Mouse (Mus musculus): ENCODE data around the gene Steap4. TPM values are rescaled to one million over a fixed set of nuclear protein-coding genes. Genes with fewer than 3 reads are reported as not detected.
"Not testable (repeated sequence)": the region's sequence is repeated elsewhere in the genome, so short reads cannot be mapped to it uniquely, and the experiment has no call there.

Steap4 gene
- total RNA-seq (2021) = 10 to 100 TPM; 23.7 to 26.6 TPM
- long read RNA-seq, experiment 1, transcript Steap4-201 (5 exons, 3,155 nt) = major isoform, 30 of 32 reads
- long read RNA-seq, experiment 1, partial matches to known transcripts = 0 of 32 reads
- long read RNA-seq, experiment 1, other reads (novel, unspliced or antisense) = 2 of 32 reads
- long read RNA-seq, experiment 2, transcript Steap4-201 (5 exons, 3,155 nt) = major isoform, 13 of 16 reads
- long read RNA-seq, experiment 2, partial matches to known transcripts = 1 of 16 reads
- long read RNA-seq, experiment 2, other reads (novel, unspliced or antisense) = 2 of 16 reads

DNA sequence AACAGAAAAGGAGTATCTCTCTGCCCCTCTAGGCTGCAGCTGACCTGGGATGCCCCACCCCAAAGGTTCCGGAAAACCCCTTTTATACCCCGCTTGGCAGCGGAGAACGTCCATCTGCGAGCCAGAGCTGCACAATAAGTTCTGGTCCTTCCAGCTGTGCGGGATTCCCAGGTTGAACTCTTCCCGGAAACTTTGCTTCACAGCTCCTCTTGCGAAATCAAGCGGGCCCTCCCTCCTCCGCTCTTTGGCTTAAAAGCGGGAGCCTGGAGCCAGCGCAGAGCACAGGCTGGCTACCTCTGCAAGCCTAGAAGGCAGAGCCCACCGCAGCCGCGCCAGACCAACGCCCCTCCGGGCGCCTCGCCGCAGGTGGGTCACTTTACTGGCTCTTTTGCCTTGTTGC lies at the start of gene Steap4:
TSS of gene Steap4 (plus strand) at position 282 of the 400 bp plus-strand sequence.
- DNase-seq = peak; percentile 84 to 88

DNA sequence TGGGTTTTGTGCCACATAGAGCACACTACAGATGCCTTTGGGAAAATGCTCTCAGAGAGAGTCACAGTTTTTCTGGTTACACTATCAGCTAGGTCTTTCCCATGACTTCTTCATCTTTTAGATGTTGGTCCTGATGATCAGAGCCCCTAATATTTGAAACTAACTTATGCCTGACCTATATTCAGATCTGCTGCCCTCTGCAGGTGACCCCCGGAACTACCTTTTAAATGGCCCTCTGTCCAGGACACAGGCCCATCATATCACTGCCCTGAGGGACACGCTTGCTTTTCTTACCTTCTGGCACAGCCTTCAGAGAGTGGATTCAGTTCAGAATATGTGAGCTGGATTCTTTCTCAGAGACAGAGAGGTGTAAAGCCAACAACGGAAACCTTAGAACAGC lies 48.3 kb upstream of the Steap4 start:
- no peak for DNase-seq

DNA sequence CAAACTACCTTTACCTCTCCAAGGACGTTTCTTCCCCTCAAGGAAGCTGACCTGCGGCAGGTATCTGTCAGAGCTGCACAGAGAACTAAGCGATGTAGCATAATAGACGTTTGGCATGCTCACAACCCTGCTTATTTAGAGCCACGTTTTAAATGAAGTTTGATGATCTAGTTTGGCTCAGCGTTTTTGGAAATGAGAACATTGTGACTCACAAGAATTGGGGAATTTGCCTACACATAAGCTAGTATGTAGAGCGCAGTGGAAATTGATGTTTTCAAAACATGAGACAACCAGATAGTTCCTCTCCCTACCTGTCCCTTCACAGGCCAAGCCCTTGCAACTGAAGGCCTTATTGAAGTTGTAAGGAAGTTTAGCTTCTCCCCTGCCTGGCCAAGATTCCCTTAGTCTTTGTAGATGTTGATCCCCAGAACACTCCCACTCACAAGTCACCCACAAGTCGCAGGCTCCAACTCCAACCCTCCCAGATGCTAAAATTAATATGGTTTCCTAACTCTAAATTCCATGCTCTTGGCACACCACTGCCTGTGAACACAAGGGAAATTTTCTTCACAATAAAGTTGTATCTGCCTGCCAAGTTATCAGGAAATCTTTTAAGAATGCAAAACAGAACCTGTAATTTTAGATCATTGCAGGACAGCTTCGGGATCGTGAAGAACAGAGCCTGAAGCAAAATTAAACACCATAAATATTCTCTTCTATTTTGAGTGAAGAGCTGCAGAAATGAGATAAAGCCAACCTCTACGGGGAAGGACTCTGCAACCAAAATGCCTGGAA lies 42.6 kb upstream of the Steap4 start:
- no peak for DNase-seq

DNA sequence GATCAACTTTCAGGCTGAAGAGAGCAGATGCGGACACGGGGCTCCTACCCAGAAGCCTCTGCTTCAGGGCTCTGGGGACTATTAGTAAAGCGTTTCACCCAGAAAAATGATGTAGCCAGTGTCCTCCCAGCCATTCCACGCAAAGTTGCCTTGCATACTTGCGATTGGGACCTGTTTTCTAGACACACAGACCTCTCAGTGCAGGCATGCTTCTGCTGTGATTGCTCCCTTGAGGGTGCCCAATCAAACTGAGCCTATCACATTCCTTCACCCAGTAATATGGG lies 42.0 kb upstream of the Steap4 start:
- DNase-seq = no peak

DNA sequence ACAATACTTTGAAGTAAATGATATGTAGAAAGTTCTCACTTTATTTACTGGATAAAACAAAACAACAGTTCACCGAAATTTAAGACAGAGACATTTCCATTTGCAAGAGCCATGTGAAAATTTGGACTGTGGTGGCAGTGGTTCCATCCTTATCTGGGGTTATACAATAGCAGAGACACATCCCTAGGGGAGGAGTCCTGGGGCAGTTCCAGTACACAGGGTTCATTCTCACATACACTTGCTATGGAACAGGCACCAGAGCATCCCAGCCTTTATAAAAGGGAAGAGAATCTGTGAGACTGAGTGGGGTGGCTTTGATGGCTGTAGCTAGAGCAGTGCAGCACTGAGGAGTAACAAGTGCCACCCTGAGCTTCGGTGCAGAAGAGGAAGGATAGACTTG lies 40.6 kb upstream of the Steap4 start:
- DNase-seq = peak in 1 of 2 experiments; percentile 37

DNA sequence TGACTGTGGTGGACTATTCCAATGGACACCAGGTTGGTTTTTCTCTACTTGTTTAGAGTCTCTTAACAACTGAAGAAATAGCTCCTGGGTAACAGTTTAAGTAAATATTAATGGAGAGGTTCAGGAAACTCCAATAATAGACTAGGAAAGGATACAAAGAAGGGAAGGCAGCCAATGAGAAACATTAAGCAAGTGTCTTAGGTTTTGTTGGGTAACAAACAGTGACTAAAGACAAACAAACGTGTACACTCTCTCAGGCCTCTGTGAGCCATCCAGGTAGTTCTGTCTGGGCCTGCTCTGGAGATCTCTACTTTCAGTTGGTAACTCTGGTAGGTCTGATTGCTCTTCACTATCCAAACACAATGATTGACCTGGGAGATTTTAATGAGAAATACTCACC lies 37.5 kb upstream of the Steap4 start:
- no peak for DNase-seq

DNA sequence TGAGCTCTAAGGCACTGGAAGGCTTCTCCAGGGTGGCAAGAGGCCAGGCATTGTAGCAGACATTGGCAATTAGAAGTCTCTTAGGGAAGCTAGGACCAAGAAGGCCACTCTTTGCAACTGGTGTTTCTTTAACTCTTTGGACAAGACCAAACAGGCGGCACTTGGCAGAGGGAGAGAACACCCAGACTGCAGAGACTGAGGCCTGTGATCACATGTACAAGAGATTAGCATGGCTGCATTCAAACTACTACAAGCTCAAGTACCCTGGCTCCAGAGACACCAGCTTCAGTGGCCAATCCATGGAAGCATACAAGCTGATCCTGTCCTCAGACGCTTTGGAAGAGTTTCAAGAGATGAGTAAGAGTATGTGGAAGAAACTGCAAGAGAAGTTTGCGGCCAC lies 36.6 kb upstream of the Steap4 start:
- no peak for DNase-seq

DNA sequence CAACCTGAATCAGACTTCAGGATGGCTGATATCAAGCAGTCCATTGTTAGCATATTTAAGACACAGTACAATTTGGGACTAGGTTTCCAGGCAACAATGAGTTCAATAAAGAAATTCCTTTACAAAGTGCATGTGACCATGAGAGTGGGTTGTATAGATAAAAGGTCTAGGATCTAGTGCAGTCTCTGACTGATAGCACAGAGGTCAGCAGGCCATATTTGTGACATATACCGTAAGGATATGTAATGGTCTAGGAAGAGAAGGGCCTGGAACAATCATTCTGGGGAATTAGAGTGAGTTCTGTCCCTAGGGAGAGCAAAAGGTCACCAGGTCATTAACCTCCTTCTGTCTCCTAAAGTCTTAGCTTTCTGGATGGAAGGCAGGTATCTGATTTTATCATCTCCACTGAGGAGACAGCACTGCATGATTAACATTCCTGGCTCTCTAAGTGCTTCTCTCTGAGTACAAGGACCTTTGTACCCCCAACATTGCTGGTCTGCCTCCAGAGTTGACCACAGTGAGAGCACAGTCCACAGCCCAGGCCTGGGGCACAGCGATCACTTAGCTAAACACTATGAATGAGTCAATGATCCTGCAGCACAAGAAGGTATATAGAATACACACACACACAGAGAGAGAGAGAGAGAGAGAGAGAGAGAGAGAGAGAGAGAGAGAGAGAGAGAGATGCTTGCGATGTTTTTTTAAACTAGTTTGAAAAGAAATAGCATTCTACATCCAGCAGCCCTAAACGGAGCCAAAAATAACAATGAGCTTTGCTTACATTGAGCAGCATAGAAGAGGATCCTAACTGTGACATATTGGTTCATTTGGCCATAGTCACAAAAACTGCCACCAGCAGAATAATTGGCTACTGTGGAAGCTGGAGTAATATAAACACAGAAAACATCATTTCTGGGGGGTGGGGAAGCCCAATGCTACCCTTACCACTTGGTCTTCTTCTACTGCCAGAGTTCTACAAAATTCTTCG lies 27.7 kb upstream of the Steap4 start:
- no peak for DNase-seq

DNA sequence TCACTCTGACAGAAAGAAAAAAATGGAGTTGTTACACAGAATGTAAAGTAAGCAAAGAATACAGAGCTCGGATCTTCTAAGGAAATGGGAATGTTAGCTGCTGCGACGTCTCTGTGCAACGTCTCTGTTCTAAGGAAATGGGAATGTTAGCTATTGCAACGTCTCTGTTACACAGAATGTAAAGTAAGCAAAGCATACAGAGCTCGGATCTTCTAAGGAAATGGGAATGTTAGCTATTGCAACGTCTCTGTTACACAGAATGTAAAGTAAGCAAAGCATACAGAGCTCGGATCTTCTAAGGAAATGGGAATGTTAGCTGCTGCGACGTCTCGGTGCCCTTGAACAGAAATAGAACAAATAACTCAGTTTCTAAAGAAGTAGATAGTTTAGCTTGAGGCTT lies 26.8 kb upstream of the Steap4 start:
- not testable (repeated sequence) for DNase-seq

DNA sequence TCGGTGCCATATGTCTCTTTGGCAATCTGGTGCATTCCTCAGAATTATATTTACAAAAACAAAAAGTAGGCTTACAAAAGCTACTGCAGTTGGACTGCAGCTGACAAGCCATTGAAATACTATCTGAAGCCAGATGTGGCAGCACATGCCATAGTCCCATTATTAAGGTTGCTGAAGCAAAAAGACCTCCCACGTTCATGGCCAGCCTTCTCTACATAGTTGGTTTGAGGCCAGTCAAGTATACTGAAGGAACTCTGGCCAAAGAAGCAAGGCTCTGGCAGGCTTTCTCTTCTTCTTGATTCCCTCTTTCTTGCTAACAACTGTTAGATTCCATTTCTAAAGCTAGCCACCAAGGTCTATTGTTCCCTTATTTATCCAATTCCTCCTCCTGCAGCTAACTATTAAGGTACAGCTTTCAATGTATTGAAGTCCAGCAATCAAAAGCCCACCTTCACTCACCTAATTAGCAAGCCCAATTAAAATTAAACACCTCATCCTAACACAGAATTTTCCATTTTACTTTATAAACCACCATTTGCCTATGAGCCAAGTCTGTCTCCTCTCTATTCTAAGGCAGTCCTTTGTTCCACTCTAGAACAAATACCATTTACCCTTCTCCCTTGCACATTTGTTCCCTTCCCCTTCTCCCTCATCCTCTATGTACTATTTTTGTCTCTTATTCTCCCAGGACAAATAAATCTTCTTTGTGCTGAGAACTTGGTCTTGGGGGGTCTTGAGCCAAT lies 26.2 kb upstream of the Steap4 start:
- no peak for DNase-seq

DNA sequence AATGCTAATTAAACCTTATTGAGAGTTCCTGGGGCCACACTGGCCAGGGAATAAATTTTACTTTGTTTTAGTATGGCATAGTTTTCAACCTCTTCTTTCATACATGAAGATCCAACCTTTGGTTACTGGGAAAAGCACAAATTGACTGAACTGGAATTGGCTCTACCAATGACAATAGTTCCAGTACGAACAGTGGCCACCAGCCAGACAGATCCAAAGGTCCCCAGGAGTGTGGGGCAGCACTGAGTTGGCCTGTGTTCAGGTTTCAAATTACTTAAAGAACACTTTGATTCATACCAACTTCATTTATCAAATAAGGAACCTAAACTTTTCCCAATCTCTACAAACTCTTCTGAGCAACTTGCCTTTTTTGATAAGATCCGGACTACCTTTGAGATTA lies 5.4 kb upstream of the Steap4 start:
- DNase-seq = no peak

DNA sequence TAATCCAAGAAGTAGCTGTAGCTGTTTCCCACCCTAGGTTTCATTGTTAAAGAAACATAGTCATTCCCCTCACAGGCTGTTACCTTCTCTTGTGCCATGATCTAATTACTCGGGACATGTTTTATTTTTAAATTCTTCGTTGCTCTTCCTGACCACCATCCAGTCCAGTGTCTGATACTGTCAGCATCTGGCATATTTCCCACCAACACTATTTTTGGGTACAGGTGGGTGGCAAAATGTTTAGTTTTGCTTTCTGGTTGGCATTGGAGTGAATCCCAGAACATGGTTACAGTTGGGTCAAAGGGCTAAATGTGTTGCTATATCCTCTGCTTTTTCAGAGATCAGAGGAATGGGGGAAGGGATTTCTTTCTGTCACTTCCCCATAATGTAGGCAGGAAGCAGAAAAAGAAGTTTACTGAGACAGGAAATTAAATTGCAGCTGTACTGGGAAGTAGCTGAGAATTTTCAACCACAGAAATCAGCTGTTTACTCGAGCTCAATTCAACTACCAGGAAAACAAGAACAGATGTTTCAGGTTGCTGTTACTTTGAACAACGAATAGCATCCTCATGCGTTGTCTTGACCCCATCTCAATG lies 4.8 kb upstream of the Steap4 start:
- no peak for DNase-seq

DNA sequence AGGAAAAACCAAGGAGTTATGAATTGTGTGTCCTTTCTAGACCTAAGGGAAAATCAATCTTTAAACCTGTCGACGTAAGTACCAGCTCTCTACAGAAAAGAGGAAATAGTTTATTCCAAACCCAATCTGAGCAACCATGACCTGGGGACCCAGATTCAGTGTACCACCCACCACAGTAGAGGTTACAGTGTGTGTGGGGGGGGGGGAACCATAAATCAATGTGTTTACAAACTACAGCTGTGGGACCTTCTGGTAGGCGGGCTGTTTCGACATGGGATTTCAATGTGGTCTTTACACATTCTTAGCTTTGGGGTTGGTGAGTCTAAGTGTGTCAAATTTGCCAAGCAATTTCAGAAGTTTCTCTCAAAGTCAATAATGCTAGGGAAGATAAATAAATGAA lies 2.2 kb upstream of the Steap4 start:
- DNase-seq = no peak

DNA sequence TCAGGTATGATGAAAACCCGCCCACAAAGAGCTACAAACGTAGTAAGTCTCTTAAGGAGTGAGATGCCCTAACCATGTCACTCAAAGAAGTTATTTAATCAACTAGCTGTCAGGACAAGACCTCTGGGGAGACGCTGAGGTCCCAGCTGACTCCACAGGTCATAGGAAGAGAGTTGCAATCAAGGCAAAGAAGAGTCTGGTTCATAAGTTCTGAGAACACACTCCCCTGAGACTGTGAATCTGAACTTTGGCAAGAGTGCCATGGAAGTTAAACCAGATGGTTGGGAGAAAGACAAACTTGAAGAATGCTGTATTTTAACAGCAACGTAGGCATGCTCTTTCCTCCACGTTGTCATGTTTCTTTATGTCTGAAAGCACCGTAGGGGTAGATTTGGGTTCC lies 971 bp upstream of the Steap4 start:
- peak in 1 of 2 experiments; percentile 14 for DNase-seq

DNA sequence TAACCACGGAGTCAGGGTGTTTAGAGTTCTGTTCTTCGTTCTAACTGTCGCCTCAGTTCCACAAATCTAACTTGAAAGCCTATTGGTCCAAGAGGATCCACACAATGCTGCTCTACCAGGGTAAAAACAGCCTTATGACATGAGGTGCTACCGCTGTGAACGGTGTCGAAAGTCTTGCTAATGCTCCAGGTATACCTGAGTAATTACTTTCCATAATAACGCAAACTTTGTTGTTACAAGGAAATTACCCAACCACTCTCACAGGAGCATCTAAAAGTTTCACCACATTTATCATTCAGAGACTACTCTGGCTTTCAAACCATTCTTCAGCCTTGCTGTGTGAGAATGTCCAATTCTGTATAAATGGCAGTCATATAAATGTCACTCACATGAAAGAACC lies 856 bp downstream of the Steap4 start:
- no peak for DNase-seq

DNA sequence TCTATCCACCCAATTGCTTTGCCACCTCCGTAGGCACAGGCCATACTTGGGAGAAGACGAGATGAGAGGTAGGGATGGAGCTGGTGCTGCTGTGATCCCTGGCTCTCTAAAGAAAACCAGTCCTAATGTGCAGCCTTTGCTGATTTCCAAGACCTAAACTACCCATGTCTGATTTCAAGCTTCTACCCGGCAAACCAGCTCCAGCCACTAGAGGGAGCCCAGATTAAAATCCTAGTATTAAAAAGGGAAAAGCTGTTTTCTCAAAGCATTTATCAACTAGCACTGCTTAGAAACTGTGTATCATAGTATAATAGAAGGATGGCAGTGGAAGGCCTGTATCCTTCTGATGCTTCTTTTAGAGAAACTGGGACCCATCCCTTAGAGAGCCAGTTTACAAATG lies 5.0 kb downstream of the Steap4 start:
- DNase-seq = peak; percentile 46 to 80

DNA sequence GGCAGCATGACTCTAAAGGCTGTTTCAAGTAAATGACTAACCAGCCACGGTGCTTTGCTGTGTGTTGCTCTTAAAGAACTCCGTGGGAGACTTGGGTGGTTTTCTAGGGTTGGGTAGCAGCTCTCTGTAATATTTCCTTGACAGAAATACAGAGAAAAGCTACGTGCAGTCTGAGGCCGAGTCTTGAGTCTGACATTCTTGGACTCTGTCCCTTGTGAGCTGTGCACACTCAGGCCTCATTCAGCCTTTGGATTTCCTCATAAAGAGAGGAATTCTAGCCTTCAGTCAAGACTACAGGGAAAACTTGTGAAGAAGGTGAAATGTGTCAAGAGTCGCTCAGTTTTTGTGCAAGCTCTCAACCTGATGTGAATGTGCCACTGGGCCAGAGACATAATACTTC lies 7.9 kb downstream of the Steap4 start:
- DNase-seq = no peak

DNA sequence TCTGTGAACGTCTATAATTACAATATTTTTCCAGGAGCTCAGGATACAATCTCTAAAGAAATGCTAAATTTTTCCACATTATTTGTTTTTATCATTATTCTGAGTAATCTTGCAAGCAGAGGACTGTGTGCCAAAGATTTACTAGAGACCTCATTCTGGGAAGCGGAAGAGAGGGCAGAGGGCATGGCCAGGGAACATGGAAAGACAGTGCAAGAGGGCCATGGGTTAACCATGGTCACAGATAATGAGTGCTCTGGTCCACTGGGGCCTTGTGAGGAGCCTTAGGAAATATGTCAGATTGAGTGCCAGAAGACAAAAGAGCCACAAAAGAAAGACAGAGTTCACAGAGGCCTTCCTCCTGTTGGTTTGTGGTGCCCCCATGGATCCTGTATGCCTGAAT lies 12.0 kb downstream of the Steap4 start:
- no peak for DNase-seq

DNA sequence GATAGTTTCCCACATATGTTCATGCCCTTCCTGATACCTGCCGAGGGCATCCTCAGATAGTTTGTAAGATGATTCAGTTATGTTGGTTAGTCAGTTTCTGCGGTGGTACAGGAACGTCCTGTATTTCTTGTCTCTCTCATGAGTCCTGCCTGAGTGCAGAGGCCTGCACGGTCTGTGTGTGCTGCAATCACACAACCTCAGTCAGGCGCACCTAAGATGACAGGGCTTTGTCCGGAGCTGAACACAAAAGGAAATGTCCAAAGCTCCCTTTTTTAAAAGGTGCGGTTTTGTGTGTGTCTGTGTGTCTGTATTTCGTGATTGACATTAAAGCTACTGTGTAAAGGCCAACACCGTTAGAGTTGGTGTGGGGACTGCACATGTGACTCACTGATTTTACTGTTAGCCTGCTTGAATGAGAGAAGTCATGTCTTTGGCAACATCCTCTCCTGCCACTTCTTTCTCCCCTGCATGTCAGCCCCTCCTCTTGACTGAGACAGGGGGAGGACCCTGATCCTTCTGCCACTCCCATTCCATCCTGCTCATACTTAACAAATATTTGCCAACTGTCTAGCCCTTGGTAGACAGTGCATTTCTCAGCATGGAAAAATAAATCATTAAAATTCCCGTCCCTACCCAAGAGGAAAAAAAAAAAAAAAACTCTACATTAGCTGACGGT lies 14.4 kb downstream of the Steap4 start:
- DNase-seq = no peak

DNA sequence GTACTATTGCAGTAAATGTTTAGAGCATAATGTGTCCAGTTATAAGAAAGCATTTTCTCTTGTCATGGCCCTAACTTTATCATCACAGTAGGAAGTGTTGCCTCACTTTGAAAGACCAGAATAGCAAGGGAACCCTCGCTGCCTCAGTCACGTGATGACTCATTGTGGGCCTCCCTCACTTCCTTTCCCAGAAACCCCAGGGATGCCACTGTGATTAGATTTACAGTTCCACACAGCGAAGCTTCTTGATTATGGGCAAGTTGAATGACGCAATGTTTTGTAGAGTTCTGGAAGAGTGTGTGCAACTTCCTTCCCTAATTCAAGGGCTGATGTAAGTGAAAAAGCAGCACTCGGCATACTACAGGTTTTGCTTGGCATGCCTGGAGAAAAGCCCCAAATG lies 20.3 kb downstream of the Steap4 start:
- peak in 1 of 2 experiments; percentile 28 for DNase-seq

DNA sequence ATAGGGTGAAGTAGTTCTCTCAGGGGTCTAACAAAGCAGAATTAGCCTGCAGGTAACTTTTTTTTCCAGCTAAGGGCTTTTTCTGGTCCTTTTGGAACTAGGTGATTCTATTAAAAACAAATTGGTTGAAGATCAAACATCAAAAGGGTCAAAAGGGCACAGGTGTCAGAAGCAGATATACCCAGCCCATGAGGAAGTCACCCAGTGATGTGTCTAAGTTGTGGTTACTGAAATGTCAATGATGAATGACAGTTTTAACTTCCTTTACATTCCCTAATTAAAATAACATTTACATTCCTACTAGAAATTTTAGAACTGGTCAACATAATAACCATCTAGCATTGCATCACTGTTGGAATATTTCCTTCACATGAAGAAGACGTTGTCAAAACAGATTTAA lies 27.7 kb downstream of the Steap4 start:
- no peak for DNase-seq
